Mouse (Mus musculus): ENCODE data around the gene Tmem240. TPM values are rescaled to one million over a fixed set of nuclear protein-coding genes. Genes with fewer than 3 reads are reported as not detected.
"Not testable (repeated sequence)": the region's sequence is repeated elsewhere in the genome, so short reads cannot be mapped to it uniquely, and the experiment has no call there.

Gene Tmem240
- polyA plus RNA-seq, 1 experiment from 2014 or later = 0.55 TPM

DNA sequence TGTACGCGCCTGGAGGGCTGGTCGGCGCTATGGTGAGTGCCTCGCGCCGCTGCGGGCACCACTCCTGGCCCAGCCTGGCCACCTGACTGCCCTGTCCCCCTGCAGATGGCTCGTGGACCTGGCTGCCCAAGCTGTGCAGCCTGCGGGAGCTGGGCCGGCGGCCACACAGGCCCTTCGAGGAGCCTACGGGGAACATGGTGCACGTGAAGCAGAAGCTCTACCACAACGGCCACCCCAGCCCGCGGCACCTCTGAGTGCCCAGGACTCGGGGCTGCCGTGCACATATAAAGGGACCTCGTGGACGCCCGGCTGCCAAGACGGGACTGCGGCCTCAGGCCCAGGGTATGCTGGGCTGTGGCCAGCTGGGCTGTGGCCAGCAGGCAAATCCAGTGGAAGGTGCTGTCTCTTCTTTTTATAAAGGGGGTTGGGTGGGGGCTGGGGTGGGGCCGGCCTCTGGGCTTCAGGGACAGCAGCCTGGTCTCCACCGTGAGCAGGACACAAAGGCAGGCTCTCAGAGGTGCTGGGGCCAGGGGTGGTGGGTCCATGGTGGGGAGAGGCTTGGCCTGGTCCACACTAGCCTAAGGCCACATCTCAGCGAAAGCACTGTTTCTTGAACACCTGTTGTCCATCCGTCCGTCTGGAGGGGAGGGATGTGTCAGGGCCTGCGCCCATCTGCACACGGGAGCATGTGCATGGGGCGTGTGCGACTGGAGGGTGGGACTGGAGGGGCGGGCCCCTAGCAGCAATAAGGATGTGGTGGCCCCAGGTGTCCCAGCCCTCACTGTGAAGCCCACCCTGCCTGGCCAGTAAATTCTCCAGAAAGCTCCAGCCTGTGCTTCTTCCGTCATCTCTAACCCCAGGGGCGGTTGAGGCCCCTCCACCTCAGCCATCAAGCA, 5.4 kb downstream of the Tmem240 start:
- WGBS = 82% methylated on average over 37 of the region's 37 CpGs
- H3K27ac ChIP-seq (ENCODE audit: low read depth) = no peak overlapping the region
- no peak for ATAC-seq (replicated peaks; ENCODE audit: low FRiP score, low TSS enrichment, low read depth)
- no peaks in the 10 kb centered on the region for H3K27me3 ChIP-seq (replicated peaks; ENCODE audit: control insufficient read depth, insufficient read depth, low read length)
- H3K36me3 ChIP-seq (ENCODE audit: control insufficient read depth, insufficient read depth, low read length) = peaks cover 72% of the 10 kb centered on the region
- DNase-seq (ENCODE audit: low spot score) = no peak
- no peak overlapping the region for H3K9ac ChIP-seq (ENCODE audit: low read length)
- H3K4me1 ChIP-seq (replicated peaks; ENCODE audit: control insufficient read depth, insufficient read depth, low read length) = peaks cover 6% of the 10 kb centered on the region
- no peaks in the 10 kb centered on the region for H3K9me3 ChIP-seq (ENCODE audit: control insufficient read depth, low read length)
- no peak overlapping the region for H3K4me3 ChIP-seq (ENCODE audit: low read depth, low read length)
- no peak overlapping the region for H3K4me2 ChIP-seq (ENCODE audit: low read length)

DNA sequence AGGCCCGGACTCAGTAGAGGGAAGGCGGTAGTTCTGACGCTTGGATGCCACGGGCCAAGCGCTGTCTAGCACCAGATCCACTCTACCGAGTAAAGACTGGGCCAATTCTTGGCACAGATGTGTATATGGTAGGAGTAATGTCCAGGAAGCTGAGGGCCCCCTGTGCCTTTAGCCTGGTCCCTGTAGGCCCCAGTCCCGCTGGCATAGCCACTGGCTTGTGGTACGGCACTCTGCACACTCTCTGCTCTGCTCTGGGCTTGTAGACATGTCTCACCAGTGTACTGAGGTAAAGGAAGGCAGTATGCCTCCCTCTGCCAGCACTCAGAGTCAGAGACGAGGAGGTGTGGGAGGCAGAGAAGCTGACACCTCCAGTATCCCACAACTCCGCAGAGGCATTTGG, 6.1 kb downstream of the Tmem240 start:
- not testable (repeated sequence) for ATAC-seq (replicated peaks; ENCODE audit: low FRiP score, low TSS enrichment, low read depth); H3K4me3 ChIP-seq (ENCODE audit: low read depth, low read length); H3K27ac ChIP-seq (ENCODE audit: low read depth); H3K9me3 ChIP-seq (ENCODE audit: control insufficient read depth, low read length); H3K27me3 ChIP-seq (replicated peaks; ENCODE audit: control insufficient read depth, insufficient read depth, low read length); H3K9ac ChIP-seq (ENCODE audit: low read length); DNase-seq (ENCODE audit: low spot score); H3K4me1 ChIP-seq (replicated peaks; ENCODE audit: control insufficient read depth, insufficient read depth, low read length); H3K4me2 ChIP-seq (ENCODE audit: low read length)
- H3K36me3 ChIP-seq (ENCODE audit: control insufficient read depth, insufficient read depth, low read length) = peaks cover 79% of the 10 kb centered on the region
- 89% methylated on average over 10 of the region's 10 CpGs for WGBS

DNA sequence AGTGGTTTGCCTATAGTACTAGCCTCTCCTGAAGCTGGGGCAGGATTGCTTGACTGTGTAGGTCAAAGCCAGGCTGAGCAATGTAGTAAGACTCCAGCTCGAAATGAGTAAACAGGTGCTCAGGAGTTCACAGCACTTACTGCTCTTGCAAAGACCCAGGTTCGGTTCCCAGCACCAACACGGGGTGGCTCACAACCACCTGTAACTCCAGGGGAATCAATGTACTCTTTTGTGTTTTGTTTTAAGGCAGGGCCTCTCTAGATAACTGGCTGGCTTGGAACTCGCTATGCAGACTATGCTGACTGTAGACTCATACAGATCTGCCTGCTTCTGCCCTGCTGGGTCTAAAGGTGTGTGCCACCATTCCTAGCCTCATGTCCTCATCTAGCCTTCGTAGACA, 8.1 kb downstream of the Tmem240 start:
- 93% methylated on average over 5 of the region's 5 CpGs for WGBS
- peaks cover 86% of the 10 kb centered on the region for H3K36me3 ChIP-seq (ENCODE audit: control insufficient read depth, insufficient read depth, low read length)
- H3K9ac ChIP-seq (ENCODE audit: low read length) = no peak overlapping the region
- ATAC-seq (replicated peaks; ENCODE audit: low FRiP score, low TSS enrichment, low read depth) (no peak), DNase-seq (ENCODE audit: low spot score) (no peak)
- no peak overlapping the region for H3K4me2 ChIP-seq (ENCODE audit: low read length)
- no peaks in the 10 kb centered on the region for H3K4me1 ChIP-seq (replicated peaks; ENCODE audit: control insufficient read depth, insufficient read depth, low read length)
- H3K27me3 ChIP-seq (replicated peaks; ENCODE audit: control insufficient read depth, insufficient read depth, low read length) = no peaks in the 10 kb centered on the region
- H3K9me3 ChIP-seq (ENCODE audit: control insufficient read depth, low read length) = no peaks in the 10 kb centered on the region
- no peak overlapping the region for H3K27ac ChIP-seq (ENCODE audit: low read depth)
- no peak overlapping the region for H3K4me3 ChIP-seq (ENCODE audit: low read depth, low read length)

DNA sequence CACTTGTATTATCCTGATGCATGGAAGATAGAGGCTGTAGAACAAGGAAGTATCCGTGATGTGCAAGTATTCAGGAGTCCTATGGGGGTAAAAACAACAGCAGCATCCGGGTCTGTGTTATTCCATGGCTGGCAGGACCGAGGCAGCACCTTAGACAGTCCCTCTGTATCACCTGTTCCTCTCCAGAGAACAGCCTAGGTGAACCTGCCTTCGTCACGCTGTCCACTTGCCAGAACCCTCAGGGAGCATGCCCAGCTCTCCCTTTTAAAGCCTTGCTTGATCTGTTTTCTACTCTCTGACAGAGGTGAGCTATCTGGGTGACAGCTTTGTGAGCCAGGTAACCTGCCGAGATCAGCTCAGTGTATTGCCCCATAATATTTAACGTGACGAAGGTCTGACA, 9.9 kb downstream of the Tmem240 start:
- WGBS = 87% methylated on average over 8 of the region's 8 CpGs
- Histone ChIP-seq H3K9ac (ENCODE audit: low read length) (no peak overlapping the region), H3K27ac (ENCODE audit: low read depth) (no peak overlapping the region), H3K27me3 (replicated peaks; ENCODE audit: control insufficient read depth, insufficient read depth, low read length) (no peaks in the 10 kb centered on the region), H3K4me1 (replicated peaks; ENCODE audit: control insufficient read depth, insufficient read depth, low read length) (no peaks in the 10 kb centered on the region), H3K4me2 (ENCODE audit: low read length) (no peak overlapping the region), H3K36me3 (ENCODE audit: control insufficient read depth, insufficient read depth, low read length) (peaks cover 98% of the 10 kb centered on the region), H3K4me3 (ENCODE audit: low read depth, low read length) (no peak overlapping the region), H3K9me3 (ENCODE audit: control insufficient read depth, low read length) (no peaks in the 10 kb centered on the region)
- DNase-seq (ENCODE audit: low spot score) (no peak), ATAC-seq (replicated peaks; ENCODE audit: low FRiP score, low TSS enrichment, low read depth) (no peak)

DNA sequence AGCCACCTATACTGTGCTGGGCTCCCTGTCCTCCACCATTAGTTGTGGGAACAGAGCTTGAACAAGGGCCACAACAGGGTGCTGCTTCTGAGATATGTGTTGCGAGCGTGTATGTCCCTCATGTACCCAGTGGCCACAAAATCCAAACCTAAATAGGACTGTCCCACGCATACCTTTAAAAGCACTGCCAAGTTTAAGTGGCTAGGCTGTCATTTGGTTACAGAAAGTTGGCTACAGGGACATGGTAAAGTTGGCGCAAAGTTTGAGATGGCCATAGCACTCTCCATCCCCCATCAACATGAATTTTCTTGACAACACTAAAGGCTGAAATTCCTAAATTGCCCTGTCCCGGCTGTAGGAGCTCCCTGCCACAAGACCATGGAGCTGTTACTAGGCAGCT, 10.5 kb downstream of the Tmem240 start:
- no peak overlapping the region for H3K4me2 ChIP-seq (ENCODE audit: low read length)
- H3K9ac ChIP-seq (ENCODE audit: low read length) = no peak overlapping the region
- 89% methylated on average over 5 of the region's 5 CpGs for WGBS
- H3K27me3 ChIP-seq (replicated peaks; ENCODE audit: control insufficient read depth, insufficient read depth, low read length) = no peaks in the 10 kb centered on the region
- H3K9me3 ChIP-seq (ENCODE audit: control insufficient read depth, low read length) = no peaks in the 10 kb centered on the region
- H3K27ac ChIP-seq (ENCODE audit: low read depth) = no peak overlapping the region
- no peak for DNase-seq (ENCODE audit: low spot score)
- H3K4me1 ChIP-seq (replicated peaks; ENCODE audit: control insufficient read depth, insufficient read depth, low read length) = no peaks in the 10 kb centered on the region
- H3K4me3 ChIP-seq (ENCODE audit: low read depth, low read length) = no peak overlapping the region
- peaks cover 98% of the 10 kb centered on the region for H3K36me3 ChIP-seq (ENCODE audit: control insufficient read depth, insufficient read depth, low read length)
- ATAC-seq (replicated peaks; ENCODE audit: low FRiP score, low TSS enrichment, low read depth) = no peak

DNA sequence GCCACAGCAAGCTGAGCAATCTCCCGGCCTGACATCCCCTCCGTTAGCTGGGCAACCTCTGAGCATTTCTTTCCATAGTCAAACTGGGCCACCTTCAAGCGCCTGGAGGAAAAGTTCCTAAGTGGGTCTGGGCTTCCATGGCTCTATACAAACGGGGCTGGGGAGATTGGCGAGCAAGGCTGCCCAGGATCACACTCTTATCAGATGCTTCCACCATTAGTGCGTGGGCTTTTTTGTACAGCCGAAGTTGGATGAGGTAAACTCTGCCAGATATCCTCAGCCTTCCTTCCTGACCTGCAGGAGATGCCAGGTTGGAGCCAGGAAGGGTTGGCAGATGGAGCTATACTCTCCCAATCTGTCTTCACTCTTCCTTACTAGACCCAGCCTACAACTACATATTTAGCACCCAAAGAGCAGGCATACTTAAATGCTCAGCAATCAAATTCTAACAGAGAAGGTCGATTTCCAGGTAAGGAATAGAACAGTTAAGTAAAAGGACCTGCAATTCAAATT, 11.5 kb downstream of the Tmem240 start:
- 86% methylated on average over 8 of the region's 8 CpGs for WGBS
- DNase-seq (ENCODE audit: low spot score) = no peak
- H3K27me3 ChIP-seq (replicated peaks; ENCODE audit: control insufficient read depth, insufficient read depth, low read length) = no peaks in the 10 kb centered on the region
- no peak overlapping the region for H3K4me3 ChIP-seq (ENCODE audit: low read depth, low read length)
- ATAC-seq (replicated peaks; ENCODE audit: low FRiP score, low TSS enrichment, low read depth) = no peak
- H3K4me1 ChIP-seq (replicated peaks; ENCODE audit: control insufficient read depth, insufficient read depth, low read length) = no peaks in the 10 kb centered on the region
- H3K4me2 ChIP-seq (ENCODE audit: low read length) = no peak overlapping the region
- H3K36me3 ChIP-seq (ENCODE audit: control insufficient read depth, insufficient read depth, low read length) = peaks cover 98% of the 10 kb centered on the region
- no peak overlapping the region for H3K9ac ChIP-seq (ENCODE audit: low read length)
- H3K27ac ChIP-seq (ENCODE audit: low read depth) = no peak overlapping the region
- H3K9me3 ChIP-seq (ENCODE audit: control insufficient read depth, low read length) = no peaks in the 10 kb centered on the region

DNA sequence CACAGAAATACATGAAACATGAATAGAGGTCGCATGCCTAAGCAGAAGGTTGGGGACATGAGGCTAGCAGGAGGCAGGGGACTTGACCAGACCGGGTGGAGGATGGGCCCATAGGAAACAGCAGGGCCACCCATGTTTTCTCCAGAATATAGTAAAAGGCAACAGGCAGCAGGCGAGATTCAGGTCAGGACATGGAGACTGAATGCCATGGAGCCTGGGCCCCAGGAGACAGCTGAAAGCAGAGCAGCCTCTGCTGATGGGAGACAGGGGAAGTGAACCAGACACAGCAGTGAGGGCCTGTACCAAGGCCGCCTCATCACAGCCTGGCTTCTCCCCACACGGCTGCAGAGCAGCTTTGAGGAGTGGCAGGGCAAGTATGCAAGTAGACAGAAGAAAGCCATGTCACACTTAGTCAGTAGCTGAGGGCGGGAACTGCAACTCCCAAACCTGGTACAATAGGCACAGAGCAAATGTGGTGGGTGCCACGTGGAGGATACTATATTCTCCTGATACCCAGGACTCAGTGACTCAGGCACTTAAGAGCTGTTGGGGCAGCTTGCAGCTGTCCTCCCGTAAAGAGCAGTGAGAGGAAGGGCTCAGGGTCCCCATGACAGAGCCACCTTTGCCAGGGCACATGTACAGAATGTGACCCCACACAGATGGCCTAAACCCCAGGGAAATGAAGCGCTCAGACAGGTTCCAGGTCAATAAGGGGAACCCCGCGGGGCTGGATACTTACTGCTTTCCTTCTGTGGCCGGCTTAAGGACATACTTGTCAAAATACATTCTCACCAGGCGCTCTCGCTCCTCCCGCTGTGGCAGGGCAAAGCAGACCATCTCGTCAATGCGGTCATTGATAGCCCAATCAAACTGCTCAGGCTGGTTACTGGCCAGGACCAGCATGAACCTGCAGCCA, 12.2 kb downstream of the Tmem240 start:
- H3K4me2 ChIP-seq (ENCODE audit: low read length) = no peak overlapping the region
- no peak for ATAC-seq (replicated peaks; ENCODE audit: low FRiP score, low TSS enrichment, low read depth)
- H3K4me3 ChIP-seq (ENCODE audit: low read depth, low read length) = no peak overlapping the region
- no peak for DNase-seq (ENCODE audit: low spot score)
- no peak overlapping the region for H3K27ac ChIP-seq (ENCODE audit: low read depth)
- no peaks in the 10 kb centered on the region for H3K27me3 ChIP-seq (replicated peaks; ENCODE audit: control insufficient read depth, insufficient read depth, low read length)
- H3K9me3 ChIP-seq (ENCODE audit: control insufficient read depth, low read length) = no peaks in the 10 kb centered on the region
- no peaks in the 10 kb centered on the region for H3K4me1 ChIP-seq (replicated peaks; ENCODE audit: control insufficient read depth, insufficient read depth, low read length)
- WGBS = 91% methylated on average over 17 of the region's 17 CpGs
- H3K9ac ChIP-seq (ENCODE audit: low read length) = no peak overlapping the region
- peaks cover 98% of the 10 kb centered on the region for H3K36me3 ChIP-seq (ENCODE audit: control insufficient read depth, insufficient read depth, low read length)

DNA sequence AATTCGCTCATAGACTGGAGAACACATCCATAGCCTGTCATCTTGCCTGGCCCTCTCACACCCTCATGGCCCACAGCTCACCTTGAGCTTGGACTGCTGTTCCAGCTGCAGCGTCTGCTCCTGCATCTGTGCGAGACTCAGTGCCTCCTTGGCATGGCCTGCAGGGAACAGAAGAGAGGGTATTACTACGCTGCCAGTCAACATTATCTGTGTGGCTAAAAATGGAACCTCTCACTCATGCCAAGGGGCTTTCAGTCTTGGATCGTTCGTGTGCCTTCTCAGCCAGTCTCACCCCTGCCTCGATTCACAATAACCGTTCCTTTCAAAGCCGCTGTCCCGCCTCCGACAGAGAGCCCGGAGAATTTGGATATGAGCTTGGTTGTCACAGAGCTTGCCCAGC, 22.4 kb downstream of the Tmem240 start:
- ATAC-seq (replicated peaks; ENCODE audit: low FRiP score, low TSS enrichment, low read depth) = no peak
- no peak overlapping the region for H3K27ac ChIP-seq (ENCODE audit: low read depth)
- no peaks in the 10 kb centered on the region for H3K27me3 ChIP-seq (replicated peaks; ENCODE audit: control insufficient read depth, insufficient read depth, low read length)
- H3K4me1 ChIP-seq (replicated peaks; ENCODE audit: control insufficient read depth, insufficient read depth, low read length) = peaks cover 13% of the 10 kb centered on the region; the same call in 1 of the 2 replicates
- H3K9me3 ChIP-seq (ENCODE audit: control insufficient read depth, low read length) = no peaks in the 10 kb centered on the region
- no peak overlapping the region for H3K9ac ChIP-seq (ENCODE audit: low read length)
- DNase-seq (ENCODE audit: low spot score) = no peak
- no peak overlapping the region for H3K4me2 ChIP-seq (ENCODE audit: low read length)
- WGBS = 92% methylated on average over 12 of the region's 12 CpGs
- H3K4me3 ChIP-seq (ENCODE audit: low read depth, low read length) = no peak overlapping the region
- H3K36me3 ChIP-seq (ENCODE audit: control insufficient read depth, insufficient read depth, low read length) = peaks cover 50% of the 10 kb centered on the region
